Mouse (Mus musculus) Muller cell, postnatal 12 days (primary cell): ENCODE measurements around the gene Apip.

ENCODE experiments used
- DNase-seq: peaks from one replicate; pipeline ENCODE4 v3.0.0-alpha.2; 2015; ENCODE audit errors: inconsistent ontology term

The Apip gene

GRCm38 (mm10) chr2:103073219-103073982 lies at the start of gene Apip, which contains the start of gene Pdhx:
Apip (plus strand) TSS chr2:103073675.
Pdhx (minus strand) TSS chr2:103073513.
- peak; percentile 100 for DNase-seq

GRCm38 (mm10) chr2:103037831-103038230 lies 35.6 kb upstream of the Apip start:
- peak; percentile 37 for DNase-seq

DNA sequence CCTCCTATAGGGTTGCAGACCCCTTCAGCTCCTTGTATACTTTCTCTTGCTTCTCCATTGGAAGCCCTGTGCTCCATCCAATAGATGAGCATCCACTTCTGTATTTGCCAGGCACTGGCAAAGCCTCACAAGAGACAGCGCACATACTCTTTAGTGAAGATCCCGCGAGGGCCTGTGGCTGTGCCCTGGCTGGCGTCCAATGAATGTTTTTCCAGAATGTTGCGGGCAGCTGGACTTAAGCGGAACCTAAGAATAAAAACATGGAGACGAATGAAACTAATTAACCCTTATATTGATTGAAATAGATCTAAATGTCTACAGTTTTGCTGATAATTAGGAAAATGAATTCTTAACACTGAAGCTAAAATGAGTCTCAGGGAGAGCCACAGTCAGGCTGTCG lies 32.6 kb upstream of the Apip start:
- DNase-seq, result peak; percentile 77

DNA sequence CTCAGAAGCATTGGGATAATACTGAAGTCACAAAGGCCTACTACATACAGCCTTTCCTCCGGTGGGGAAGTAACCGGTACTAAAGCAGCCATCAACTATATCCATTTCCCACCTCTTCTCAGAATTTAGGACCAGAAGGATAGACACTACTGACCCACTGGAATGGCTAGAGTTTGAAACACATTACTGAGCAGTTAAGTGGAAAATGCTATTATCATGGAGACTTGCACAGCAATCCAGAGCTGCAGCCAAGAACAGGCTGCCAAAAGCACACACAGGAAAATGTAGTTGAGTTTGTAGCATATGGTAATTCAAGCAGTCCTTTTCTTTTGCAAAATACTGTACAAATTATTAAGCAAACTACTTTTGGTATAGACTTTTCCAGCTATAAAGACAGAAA lies 28.2 kb upstream of the Apip start:
- peak; percentile 82 for DNase-seq

- DNase-seq, result no peak
These were observed 21.3 kb upstream of the Apip start for GRCm38 (mm10) chr2:103051937-103052893.

GRCm38 (mm10) chr2:103055820-103056219 lies 17.7 kb upstream of the Apip start:
- DNase-seq, result no peak

GRCm38 (mm10) chr2:103058266-103058665 lies 15.2 kb upstream of the Apip start:
- no peak for DNase-seq

DNA sequence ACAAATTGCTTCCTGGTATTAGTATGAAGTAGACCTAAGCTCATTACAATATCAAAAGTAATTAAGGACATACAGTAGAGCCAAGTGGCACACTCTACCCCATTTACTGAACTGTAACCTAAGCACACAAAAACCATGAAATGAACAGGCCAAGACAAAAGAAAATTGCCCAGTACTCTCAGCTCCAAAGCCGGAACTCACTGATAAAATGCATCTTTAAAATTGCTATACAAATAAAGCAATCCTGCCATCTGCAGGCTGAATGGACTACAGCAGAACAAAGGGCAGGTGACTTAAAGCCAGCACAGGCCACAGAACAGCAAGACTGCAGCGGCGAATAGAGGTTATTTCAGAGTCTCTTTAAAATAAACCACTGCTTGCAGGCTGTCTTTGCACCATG lies 10.6 kb upstream of the Apip start:
- DNase-seq, result peak; percentile 35

DNA sequence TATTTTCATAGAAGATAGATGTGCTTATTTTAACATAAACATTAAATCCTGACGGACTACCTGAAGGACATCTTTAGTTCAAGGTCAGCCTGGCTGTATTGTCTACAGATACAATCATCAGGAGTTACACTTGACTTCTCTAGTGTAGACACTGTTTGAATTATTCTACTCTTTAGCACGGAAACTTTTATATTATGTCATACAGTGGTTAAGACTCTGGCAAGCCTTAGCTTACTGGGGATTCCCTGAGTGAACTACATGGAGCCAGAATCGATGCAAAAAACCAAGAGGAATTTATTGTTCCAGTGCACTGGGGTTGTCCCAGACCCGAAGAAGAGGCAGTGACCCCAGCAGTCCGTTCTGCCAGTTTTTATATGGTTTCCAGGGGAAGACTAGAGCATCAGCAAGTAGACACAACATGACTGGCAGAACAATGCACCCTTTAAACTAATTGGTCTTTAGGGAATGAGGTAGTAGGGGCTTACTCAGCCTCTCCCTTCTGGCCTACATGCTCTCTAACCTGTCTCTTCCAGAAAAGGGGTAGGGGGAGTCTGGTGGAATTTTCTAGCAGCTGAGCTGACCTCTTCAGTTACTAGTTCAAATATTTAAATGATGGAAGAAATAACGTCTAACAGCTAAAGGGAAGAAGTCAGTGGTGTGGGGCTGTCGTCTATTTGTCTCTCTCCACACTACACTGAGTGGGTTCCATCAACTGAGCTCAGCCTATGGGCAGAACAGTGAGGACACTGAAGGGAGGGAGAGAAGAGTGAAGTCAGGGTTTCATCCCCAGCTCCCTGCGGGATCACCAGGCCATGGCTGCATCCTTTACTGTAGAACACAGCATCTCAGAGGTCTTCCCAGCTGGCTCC lies 6.6 kb upstream of the Apip start:
- DNase-seq, result no peak

DNA sequence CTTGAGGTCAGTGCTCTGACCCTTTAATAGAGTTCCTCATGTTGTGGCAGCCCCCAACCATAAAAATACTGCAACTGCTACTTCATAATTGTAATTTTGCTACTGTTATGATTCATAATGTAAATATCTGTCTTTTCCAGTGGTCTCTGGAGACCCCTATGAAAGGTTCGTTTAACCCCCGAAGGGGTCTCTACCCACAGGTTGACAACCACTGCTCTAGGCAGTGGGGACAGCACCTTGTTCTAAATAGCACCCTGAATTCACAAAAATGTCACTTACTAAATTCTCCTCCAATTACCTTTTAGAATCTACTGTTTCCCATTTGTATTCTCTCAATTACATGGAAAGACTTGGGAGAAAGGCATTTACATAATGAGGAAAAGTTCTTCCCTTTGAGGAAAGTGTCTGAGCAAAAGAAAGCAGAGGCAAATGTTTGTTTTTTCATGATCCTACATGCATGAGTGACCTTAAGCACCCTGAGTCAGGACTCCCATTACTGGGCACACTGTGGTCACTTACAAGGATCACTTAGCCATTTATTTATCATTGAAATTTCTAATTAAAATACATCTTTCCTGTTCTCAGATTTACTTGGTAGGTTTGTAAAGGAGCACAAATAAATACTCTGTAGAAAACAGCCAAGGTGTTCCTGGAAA lies 5.8 kb upstream of the Apip start:
- no peak for DNase-seq

DNA sequence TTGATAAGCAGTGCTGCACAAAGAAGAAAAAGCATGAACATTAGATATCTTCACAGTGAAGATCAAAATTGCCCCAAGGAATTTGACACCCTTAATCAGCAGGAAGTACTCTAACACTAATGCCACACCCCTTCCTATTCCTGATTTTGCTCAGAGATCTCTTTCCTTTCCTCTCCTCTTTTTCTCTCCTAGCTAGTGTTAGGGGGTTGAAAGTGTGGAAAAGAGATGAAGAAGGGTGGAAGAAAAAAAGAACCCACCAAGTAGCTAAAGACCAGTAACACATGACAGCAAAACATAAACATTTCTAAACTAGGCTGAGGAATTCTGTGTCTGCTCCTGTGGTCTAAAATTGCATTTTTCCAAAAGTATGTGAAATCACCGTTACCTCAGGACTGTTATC lies 4.9 kb upstream of the Apip start:
- DNase-seq, result no peak

- DNase-seq, result no peak
These were observed 3.6 kb upstream of the Apip start for GRCm38 (mm10) chr2:103069752-103070405.

- DNase-seq, result no peak
These were observed 2.9 kb upstream of the Apip start for GRCm38 (mm10) chr2:103070586-103070985.

- no peak for DNase-seq
These were observed 7.6 kb downstream of the Apip start for GRCm38 (mm10) chr2:103081117-103081516.

GRCm38 (mm10) chr2:103081706-103082105 lies 8.2 kb downstream of the Apip start:
- DNase-seq, result no peak

- DNase-seq, result no peak
These were observed 9.4 kb downstream of the Apip start for GRCm38 (mm10) chr2:103082853-103083252.

- DNase-seq, result peak; percentile 22
These were observed 11.0 kb downstream of the Apip start for GRCm38 (mm10) chr2:103084451-103084850.

- peak; percentile 44 for DNase-seq
These were observed 12.2 kb downstream of the Apip start for GRCm38 (mm10) chr2:103085633-103086032.

DNA sequence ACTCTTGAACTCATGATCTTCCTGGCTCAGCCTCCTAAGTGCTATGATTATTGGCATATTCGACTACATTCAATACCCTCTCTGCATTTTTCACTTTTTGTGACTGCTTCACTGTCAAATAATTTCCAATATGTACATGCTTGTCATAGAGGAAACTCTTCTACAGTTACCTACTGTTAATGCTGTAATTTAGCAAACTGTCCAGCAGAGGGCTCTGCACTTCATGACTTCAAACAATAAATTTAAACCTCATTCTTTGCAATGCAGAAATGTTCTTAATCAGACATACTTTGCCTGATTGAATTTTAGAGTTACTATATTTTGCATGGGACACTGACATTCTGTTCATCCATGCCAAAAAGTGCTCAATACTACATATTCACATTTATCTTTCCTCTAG lies 13.0 kb downstream of the Apip start:
- DNase-seq, result peak; percentile 30

GRCm38 (mm10) chr2:103088099-103088498 lies 14.6 kb downstream of the Apip start:
- DNase-seq, result no peak

DNA sequence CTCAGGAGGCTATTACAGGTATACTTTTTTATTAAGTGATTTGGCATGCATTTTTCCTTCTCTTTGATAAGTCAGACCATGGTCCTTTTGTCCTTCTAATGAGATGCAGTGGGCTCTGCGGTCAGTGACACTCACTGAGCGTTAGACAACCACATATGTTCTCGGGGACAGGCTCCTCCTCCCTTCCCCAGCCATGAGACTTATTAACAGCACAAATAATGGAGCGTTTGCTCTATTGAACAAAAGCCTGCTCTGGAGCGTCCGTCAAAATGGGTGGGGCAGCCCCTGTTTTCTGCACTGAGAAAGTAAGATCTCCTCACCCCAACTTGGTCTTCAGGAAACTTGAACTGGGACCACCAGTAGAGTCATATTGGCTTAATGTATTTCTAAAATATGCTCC lies 16.0 kb downstream of the Apip start:
- no peak for DNase-seq
